ENCODE assay signal across 16 mouse cellular contexts in the genomic region with DNA sequence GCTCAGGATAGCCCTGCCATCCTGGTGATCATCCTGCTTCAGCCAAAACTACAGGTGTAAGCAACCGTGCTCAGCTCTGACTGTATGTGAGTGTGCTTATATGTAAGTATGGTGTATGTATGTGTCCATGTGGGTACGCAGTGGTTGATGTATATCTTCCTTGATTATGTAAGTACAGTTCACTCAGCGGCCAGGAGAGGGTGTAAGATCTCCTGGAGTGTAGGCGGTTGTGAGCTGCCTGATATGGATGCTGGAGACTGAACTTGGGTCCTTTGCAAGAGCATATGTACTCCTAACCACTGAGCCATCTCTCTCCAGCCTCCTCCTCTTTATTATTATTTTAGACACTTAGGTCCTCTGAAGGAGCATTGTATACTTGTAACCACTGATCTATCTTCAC. TPM values are rescaled to one million over a fixed set of nuclear protein-coding genes. Genes with fewer than 3 reads are reported as not detected.
DNase-seq lines count a peak whose midpoint lies in the region; ATAC-seq and TF ChIP-seq lines count a peak whose summit lies in the region.
"Had no signal": no experiment of that assay in that cellular context is flagged by ENCODE, and none has a peak within 500 bp of the region (broad histone marks: within the 10 kb centered on the region; RNA-seq: fewer than 3 reads in every experiment).

No protein-coding gene starts in this region.

- H3K4me2 ChIP-seq in midbrain, embryonic 11.5 days, result no peak overlapping the region
- H3K4me2 ChIP-seq in midbrain, embryonic 15.5 days, result no peak overlapping the region
- no peak overlapping the region for H3K4me2 ChIP-seq in stomach, postnatal 0 days (replicated peaks; ENCODE audit: low read depth)
- no peak overlapping the region for H3K4me2 ChIP-seq in heart, embryonic 11.5 days
- H3K4me2 ChIP-seq: embryonic facial prominence, embryonic 13.5 days; forebrain, embryonic 12.5 days had no signal

- no peaks in the 10 kb centered on the region for H3K9me3 ChIP-seq in midbrain, embryonic 11.5 days (ENCODE audit: control insufficient read depth, low read length)
- H3K9me3 ChIP-seq in midbrain, embryonic 15.5 days, result no peaks in the 10 kb centered on the region
- no peaks in the 10 kb centered on the region for H3K9me3 ChIP-seq in stomach, postnatal 0 days (ENCODE audit: control insufficient read depth, low read length)
- H3K9me3 ChIP-seq in heart, embryonic 11.5 days (replicated peaks; ENCODE audit: control insufficient read depth, low read length), result no peaks in the 10 kb centered on the region
- H3K9me3 ChIP-seq: embryonic facial prominence, embryonic 13.5 days; forebrain, embryonic 12.5 days; hindbrain, embryonic 10.5 days had no signal

- DNase-seq in cerebellum, adult 9-10 months, result peak; percentile 15
- no peak for DNase-seq in cerebellum, adult 8-10 months
- DNase-seq in midbrain, embryonic 11.5 days (ENCODE audit: low spot score, missing footprints), result peak; percentile 10
- DNase-seq in ZHBTc4 (ENCODE audit: low read depth, low spot score), result peak; percentile 73
- no peak for DNase-seq in stomach, postnatal 0 days (ENCODE audit: low spot score)
- no peak for DNase-seq in layer of hippocampus, postnatal 25 days (ENCODE audit: extremely low spot score in 1 of 2, low spot score in 1 of 2)
- DNase-seq: adrenal gland, adult 2 months; kidney, adult 11 months; kidney, postnatal 25 days; midbrain, embryonic 14.5 days; thymus, postnatal 14 days had no signal

- H3K36me3 ChIP-seq in midbrain, embryonic 11.5 days (ENCODE audit: control insufficient read depth, insufficient read depth, low read length), result no peaks in the 10 kb centered on the region
- no peaks in the 10 kb centered on the region for H3K36me3 ChIP-seq in midbrain, embryonic 15.5 days (replicated peaks)
- H3K36me3 ChIP-seq in stomach, postnatal 0 days (ENCODE audit: control insufficient read depth, insufficient read depth, low read length), result no peaks in the 10 kb centered on the region
- H3K36me3 ChIP-seq in heart, embryonic 11.5 days (ENCODE audit: control insufficient read depth, insufficient read depth, low read length), result no peaks in the 10 kb centered on the region; the same call in 1 of the 2 replicates
- H3K36me3 ChIP-seq: forebrain, embryonic 12.5 days had no signal

- WGBS in midbrain, embryonic 11.5 days, result 79% methylated on average over 4 of the region's 4 CpGs
- 74% methylated on average over 4 of the region's 4 CpGs for WGBS in midbrain, embryonic 15.5 days
- WGBS in stomach, postnatal 0 days, result 65% methylated on average over 4 of the region's 4 CpGs
- WGBS in heart, embryonic 11.5 days (ENCODE audit: insufficient replicate concordance), result 58% methylated on average over 4 of the region's 4 CpGs

- H3K27me3 ChIP-seq in midbrain, embryonic 11.5 days (ENCODE audit: control insufficient read depth, insufficient read depth, low read length), result no peaks in the 10 kb centered on the region
- no peaks in the 10 kb centered on the region for H3K27me3 ChIP-seq in midbrain, embryonic 15.5 days (replicated peaks)
- H3K27me3 ChIP-seq in stomach, postnatal 0 days (ENCODE audit: control insufficient read depth, insufficient read depth, low read length), result no peaks in the 10 kb centered on the region
- H3K27me3 ChIP-seq in heart, embryonic 11.5 days (ENCODE audit: control insufficient read depth, insufficient read depth, low read length), result no peaks in the 10 kb centered on the region
- H3K27me3 ChIP-seq: embryonic facial prominence, embryonic 13.5 days; forebrain, embryonic 12.5 days had no signal

- peaks cover 7% of the 10 kb centered on the region; the same call in 1 of the 2 replicates for H3K4me1 ChIP-seq in midbrain, embryonic 11.5 days (ENCODE audit: control insufficient read depth, insufficient read depth, low read length)
- H3K4me1 ChIP-seq in midbrain, embryonic 15.5 days, result peaks cover 18% of the 10 kb centered on the region
- no peaks in the 10 kb centered on the region for H3K4me1 ChIP-seq in stomach, postnatal 0 days (replicated peaks; ENCODE audit: control insufficient read depth, insufficient read depth)
- peaks cover 19% of the 10 kb centered on the region for H3K4me1 ChIP-seq in heart, embryonic 11.5 days (ENCODE audit: control insufficient read depth, insufficient read depth, low read length)

- no peak for ATAC-seq in midbrain, embryonic 11.5 days (ENCODE audit: low FRiP score)
- no peak for ATAC-seq in midbrain, embryonic 15.5 days (replicated peaks)
- no peak for ATAC-seq in stomach, postnatal 0 days (ENCODE audit: low FRiP score, low TSS enrichment)
- no peak for ATAC-seq in heart, embryonic 11.5 days (replicated peaks; ENCODE audit: insufficient number of reproducible peaks, low FRiP score, low TSS enrichment)

- TF ChIP-seq CTCF in stomach, postnatal 0 days (IDR thresholded peaks at IDR 0.05; ENCODE audit: low read depth), result peak; percentile 47

- no peak overlapping the region for H3K9ac ChIP-seq in midbrain, embryonic 11.5 days (ENCODE audit: low read length)
- no peak overlapping the region for H3K9ac ChIP-seq in midbrain, embryonic 15.5 days
- H3K9ac ChIP-seq in stomach, postnatal 0 days (ENCODE audit: low read length), result no peak overlapping the region
- no peak overlapping the region for H3K9ac ChIP-seq in heart, embryonic 11.5 days (ENCODE audit: low read depth, low read length)
- H3K9ac ChIP-seq: embryonic facial prominence, embryonic 13.5 days; forebrain, embryonic 12.5 days had no signal

- H3K27ac ChIP-seq in midbrain, embryonic 11.5 days (ENCODE audit: low read depth, low read length), result no peak overlapping the region
- no peak overlapping the region for H3K27ac ChIP-seq in midbrain, embryonic 15.5 days
- H3K27ac ChIP-seq in stomach, postnatal 0 days (replicated peaks), result no peak overlapping the region
- no peak overlapping the region for H3K27ac ChIP-seq in heart, embryonic 11.5 days (ENCODE audit: low read depth, low read length)
- H3K27ac ChIP-seq: embryonic facial prominence, embryonic 13.5 days; forebrain, embryonic 12.5 days; hindbrain, embryonic 10.5 days had no signal

- TF ChIP-seq EP300 in stomach, postnatal 0 days (optimal IDR thresholded peaks at IDR 0.05), result no peak

- H3K4me3 ChIP-seq in midbrain, embryonic 11.5 days (ENCODE audit: low read depth, low read length), result no peak overlapping the region
- H3K4me3 ChIP-seq in midbrain, embryonic 15.5 days, result no peak overlapping the region
- H3K4me3 ChIP-seq in stomach, postnatal 0 days (ENCODE audit: low read depth, low read length), result no peak overlapping the region
- no peak overlapping the region for H3K4me3 ChIP-seq in heart, embryonic 11.5 days (ENCODE audit: low read depth, low read length)
- H3K4me3 ChIP-seq: embryonic facial prominence, embryonic 13.5 days; forebrain, embryonic 12.5 days; hindbrain, embryonic 10.5 days had no signal

RNA-seq across cellular contexts. Expression of gene Ncbp3, which starts 2.8 kb away (rescaled TPM):
- polyA plus RNA-seq in midbrain, embryonic 11.5 days (2014; fragmentation: Nextera tagmentation; extraction: Ambion mirVana), result 10.8 and 11.0 TPM in 2 replicates
- 10.9 and 12.7 TPM in 2 replicates for polyA plus RNA-seq in midbrain, embryonic 15.5 days (2015; fragmentation: Nextera tagmentation; extraction: Ambion mirVana)
- 4.9 TPM in 2 replicates for polyA plus RNA-seq in stomach, postnatal 0 days (2015; fragmentation: Nextera tagmentation; extraction: Ambion mirVana)
- 9.6 and 10.3 TPM in 2 replicates for polyA plus RNA-seq in heart, embryonic 11.5 days (2014; fragmentation: Nextera tagmentation; extraction: Ambion mirVana)
- total RNA-seq in layer of hippocampus, postnatal 25 days (2021), result 10 to 100 TPM in 1 of 2 experiments, 1 to 10 TPM in 1; 8.5 to 10.4 TPM

RNA-seq across cellular contexts. Expression of gene Camkk1, which starts 26.0 kb away (rescaled TPM):
- polyA plus RNA-seq in midbrain, embryonic 11.5 days (2014; fragmentation: Nextera tagmentation; extraction: Ambion mirVana), result 3.7 and 4.2 TPM in 2 replicates
- 29.8 and 30.6 TPM in 2 replicates for polyA plus RNA-seq in midbrain, embryonic 15.5 days (2015; fragmentation: Nextera tagmentation; extraction: Ambion mirVana)
- polyA plus RNA-seq in stomach, postnatal 0 days (2015; fragmentation: Nextera tagmentation; extraction: Ambion mirVana), result 6.7 and 7.1 TPM in 2 replicates
- 1.3 and 1.5 TPM in 2 replicates for polyA plus RNA-seq in heart, embryonic 11.5 days (2014; fragmentation: Nextera tagmentation; extraction: Ambion mirVana)
- 100 to 1,000 TPM; 128 to 155 TPM for total RNA-seq in layer of hippocampus, postnatal 25 days (2021)

RNA-seq across cellular contexts. Expression of gene Itgae, which starts 45.6 kb away (rescaled TPM):
- polyA plus RNA-seq in midbrain, embryonic 11.5 days (2014; fragmentation: Nextera tagmentation; extraction: Ambion mirVana), result 0.21 and 0.27 TPM in 2 replicates
- 0.15 and 0.27 TPM in 2 replicates for polyA plus RNA-seq in midbrain, embryonic 15.5 days (2015; fragmentation: Nextera tagmentation; extraction: Ambion mirVana)
- polyA plus RNA-seq in stomach, postnatal 0 days (2015; fragmentation: Nextera tagmentation; extraction: Ambion mirVana), result 0.13 and 0.15 TPM in 2 replicates
- 0.31 and 0.34 TPM in 2 replicates for polyA plus RNA-seq in heart, embryonic 11.5 days (2014; fragmentation: Nextera tagmentation; extraction: Ambion mirVana)
- total RNA-seq in layer of hippocampus, postnatal 25 days (2021), result under 1 TPM; 0.12 to 0.15 TPM

RNA-seq across cellular contexts. Expression of gene P2rx1, which starts 45.9 kb away (rescaled TPM):
- 1.2 and 1.3 TPM in 2 replicates for polyA plus RNA-seq in midbrain, embryonic 11.5 days (2014; fragmentation: Nextera tagmentation; extraction: Ambion mirVana)
- polyA plus RNA-seq in midbrain, embryonic 15.5 days (2015; fragmentation: Nextera tagmentation; extraction: Ambion mirVana), result 0.33 and 0.45 TPM in 2 replicates
- 0.97 and 0.98 TPM in 2 replicates for polyA plus RNA-seq in stomach, postnatal 0 days (2015; fragmentation: Nextera tagmentation; extraction: Ambion mirVana)
- polyA plus RNA-seq in heart, embryonic 11.5 days (2014; fragmentation: Nextera tagmentation; extraction: Ambion mirVana), result 2.9 and 4.0 TPM in 2 replicates
- under 1 TPM; 0.54 to 0.69 TPM for total RNA-seq in layer of hippocampus, postnatal 25 days (2021)

Comparison
In these comparisons a context has a peak if more than half of its experiments do, and no peak if none do; other contexts are left out.
1. DNase-seq: peak in cerebellum, adult 9-10 months (single experiment), midbrain, embryonic 11.5 days (single experiment) and ZHBTc4 (single experiment); none in cerebellum, adult 8-10 months (single experiment), stomach, postnatal 0 days (single experiment) and layer of hippocampus, postnatal 25 days (0 of 2).